Mouse (Mus musculus) macrophage (primary cell): Measurements from ENCODE around the gene Hsdl2. TPM values are rescaled to one million over a fixed set of nuclear protein-coding genes. Genes with fewer than 3 reads are reported as not detected.

ENCODE experiments used
- H3K27ac ChIP-seq: fragments of 350-480 bp; formaldehyde crosslinking; 2 replicates; pipeline ENCODE4 v1.9.0; 2021
- H3K36me3 ChIP-seq: fragments of 350-480 bp; formaldehyde crosslinking; 2 replicates; pipeline ENCODE4 v1.9.0; 2021; ENCODE audit errors: inconsistent target
- H3K4me3 ChIP-seq: fragments of 350-480 bp; formaldehyde crosslinking; 2 replicates; pipeline ENCODE4 v1.9.0; 2021; ENCODE audit errors: inconsistent target
- H3K79me2 ChIP-seq: fragments of 350-480 bp; formaldehyde crosslinking; 2 replicates; pipeline ENCODE4 v1.9.0; 2021; ENCODE audit errors: inconsistent target
- WGBS: methylation state at CpG from one replicate; pipeline ENCODE4 v1.1.7; 2026; ENCODE audit warnings: inconsistent platforms; ENCODE audit not compliant: missing documents; 5-methylcytosine and 5-hydroxymethylcytosine counted together
- polyA plus RNA-seq: library from polyadenylated mRNA; stranded (reverse); fragments of 250-400 nt; gene quantifications from 3 replicates; pipeline ENCODE4 v1.2.4, GENCODE M21; 2018; ENCODE audit warnings: inconsistent platforms

Gene Hsdl2
- polyA plus RNA-seq, 1 experiment from 2014 or later = 19.8 TPM

DNA sequence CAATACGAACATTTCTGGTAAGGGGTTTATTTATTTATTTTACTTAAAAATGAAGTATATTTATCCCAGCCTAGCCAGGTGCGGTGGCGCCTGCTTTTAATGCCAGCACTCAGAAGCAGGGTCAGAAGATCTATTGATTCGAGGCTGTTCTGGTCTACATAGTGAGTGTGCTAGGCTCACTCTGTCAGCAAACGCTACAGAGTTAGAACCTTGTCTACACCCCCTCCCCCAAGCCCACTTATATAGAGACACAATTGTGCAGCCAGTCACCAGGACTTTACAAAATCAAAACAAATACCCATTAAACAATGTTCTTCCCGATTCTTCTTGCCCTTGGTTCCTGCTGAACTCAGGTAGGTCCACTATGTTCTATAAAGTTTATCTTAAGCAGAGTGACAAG lies 823 bp downstream of the Hsdl2 start:
- H3K27ac ChIP-seq = no peak overlapping the region
- WGBS = 32% methylated on average over 6 of the region's 6 CpGs
- H3K36me3 ChIP-seq = no peaks in the 10 kb centered on the region
- H3K4me3 ChIP-seq = peak overlapping the region; percentile 85
- H3K79me2 ChIP-seq = no peaks in the 10 kb centered on the region

DNA sequence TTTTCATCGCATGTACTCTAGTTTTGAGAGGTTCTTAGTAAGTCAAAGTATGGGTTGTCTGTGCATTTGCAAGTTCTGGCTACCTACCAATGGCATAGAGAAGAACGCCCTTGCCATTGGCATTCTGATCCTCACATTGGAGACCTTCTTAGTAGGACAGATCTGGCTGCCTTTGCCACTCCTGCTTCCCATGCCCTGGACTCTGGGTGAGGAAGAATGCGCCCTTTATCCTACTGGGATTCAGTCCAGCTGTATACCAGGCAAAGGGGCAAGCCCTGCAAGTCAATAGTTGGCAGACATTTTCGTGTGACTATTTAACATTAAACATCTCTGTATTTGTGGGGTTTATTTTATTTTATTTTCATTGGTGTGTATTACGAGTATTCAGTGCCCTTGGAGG lies 3.7 kb downstream of the Hsdl2 start:
- WGBS = 87% methylated on average over 5 of the region's 5 CpGs
- Histone ChIP-seq H3K4me3 (no peak overlapping the region), H3K79me2 (no peaks in the 10 kb centered on the region), H3K36me3 (no peaks in the 10 kb centered on the region), H3K27ac (no peak overlapping the region)

DNA sequence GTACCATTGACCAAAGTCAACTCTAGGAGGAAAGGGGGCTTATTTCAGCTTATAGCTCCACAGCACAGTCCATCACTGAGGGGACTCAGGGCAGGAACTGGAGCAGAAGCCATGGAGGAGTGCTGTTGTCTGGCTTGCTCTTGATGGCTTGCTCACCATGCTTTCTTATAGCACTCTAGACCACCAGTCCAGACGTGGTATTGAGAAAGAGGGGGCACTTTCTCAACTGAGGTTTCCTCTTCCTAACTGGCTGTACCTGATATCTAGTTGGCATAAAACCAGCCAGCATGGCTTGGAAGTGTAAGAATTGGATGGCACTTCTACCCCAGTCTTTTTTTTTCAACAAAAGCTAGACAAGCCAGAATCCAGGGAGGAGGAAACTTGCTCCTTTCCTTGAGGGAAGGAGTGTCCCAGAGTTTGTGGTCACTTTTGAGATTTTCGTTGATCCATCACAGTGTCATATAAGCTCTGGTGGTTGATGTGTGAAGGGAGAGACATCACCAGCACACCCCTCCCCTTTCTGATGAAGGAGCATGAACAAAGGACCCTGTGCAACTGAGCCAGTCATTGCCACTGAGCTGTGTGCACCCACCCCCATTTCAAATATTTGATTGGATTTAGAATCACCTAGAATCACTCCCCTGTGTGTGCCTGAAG lies 6.0 kb downstream of the Hsdl2 start:
- no peaks in the 10 kb centered on the region for H3K36me3 ChIP-seq
- no peaks in the 10 kb centered on the region for H3K79me2 ChIP-seq
- H3K4me3 ChIP-seq = no peak overlapping the region
- no peak overlapping the region for H3K27ac ChIP-seq
- 70% methylated on average over 2 of the region's 2 CpGs for WGBS

DNA sequence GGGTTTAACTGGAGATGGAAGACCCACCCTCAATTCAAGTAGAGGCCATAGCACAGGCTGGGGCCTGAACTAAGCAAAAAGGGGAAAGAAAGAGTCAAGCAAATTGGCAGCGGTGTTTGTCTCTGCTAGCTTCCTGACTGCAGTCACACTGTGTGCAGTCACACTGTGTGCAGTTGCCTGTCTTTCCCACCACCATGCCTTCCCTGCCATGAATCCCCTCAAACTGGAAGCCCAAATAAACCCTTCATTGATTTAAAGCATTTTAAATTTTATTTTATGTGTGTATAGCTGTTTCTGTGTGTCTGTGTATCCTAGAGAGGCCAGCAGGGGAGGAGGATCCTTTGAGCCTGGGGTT lies 6.5 kb downstream of the Hsdl2 start:
- Histone ChIP-seq H3K27ac (no peak overlapping the region), H3K36me3 (no peaks in the 10 kb centered on the region), H3K4me3 (no peak overlapping the region), H3K79me2 (no peaks in the 10 kb centered on the region)
- 100% methylated on average over 1 of the region's 1 CpGs for WGBS

DNA sequence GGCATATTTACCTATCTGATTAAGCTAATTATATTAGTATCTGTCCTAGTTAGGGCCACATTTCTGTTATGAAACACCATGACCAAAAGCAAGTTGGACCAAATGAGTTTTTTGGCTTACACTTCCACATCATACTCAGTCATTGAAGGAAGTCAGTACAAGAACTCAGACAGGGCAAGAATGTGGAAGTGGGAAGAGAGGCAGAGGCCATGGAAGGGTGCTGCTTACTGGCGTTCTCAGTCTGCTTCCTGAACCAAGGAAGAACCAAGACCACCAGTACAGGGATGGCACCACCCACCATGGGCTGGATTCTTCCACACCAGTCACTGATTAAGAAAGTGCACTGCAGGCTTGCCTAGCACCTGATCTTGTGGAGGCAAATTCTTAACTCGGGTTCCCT lies 13.3 kb downstream of the Hsdl2 start:
- 36% methylated on average over 2 of the region's 2 CpGs for WGBS
- H3K36me3 ChIP-seq = no peaks in the 10 kb centered on the region
- no peaks in the 10 kb centered on the region for H3K79me2 ChIP-seq
- H3K4me3 ChIP-seq = no peak overlapping the region
- no peak overlapping the region for H3K27ac ChIP-seq

- Histone ChIP-seq H3K27ac (0 out of 2 replicates have a peak overlapping the region, but pooled peaks have one; percentile 21), H3K79me2 (no peaks in the 10 kb centered on the region), H3K4me3 (no peak overlapping the region), H3K36me3 (no peaks in the 10 kb centered on the region)
- 14% methylated on average over 2 of the region's 2 CpGs for WGBS
Measured at GRCm38 (mm10) chr4:59596556-59596955, 15.2 kb downstream of the Hsdl2 start.

- Histone ChIP-seq H3K36me3 (no peaks in the 10 kb centered on the region), H3K4me3 (no peak overlapping the region), H3K27ac (no peak overlapping the region), H3K79me2 (no peaks in the 10 kb centered on the region)
- 98% methylated on average over 4 of the region's 4 CpGs for WGBS
Measured at GRCm38 (mm10) chr4:59602704-59603103, 21.3 kb downstream of the Hsdl2 start.

GRCm38 (mm10) chr4:59604892-59605291 lies 23.5 kb downstream of the Hsdl2 start:
- Histone ChIP-seq H3K4me3 (no peak overlapping the region), H3K27ac (no peak overlapping the region), H3K36me3 (no peaks in the 10 kb centered on the region), H3K79me2 (no peaks in the 10 kb centered on the region)
- 76% methylated on average over 2 of the region's 3 CpGs for WGBS

- Histone ChIP-seq H3K4me3 (no peak overlapping the region), H3K36me3 (no peaks in the 10 kb centered on the region), H3K79me2 (no peaks in the 10 kb centered on the region), H3K27ac (no peak overlapping the region)
- WGBS = 96% methylated on average over 3 of the region's 3 CpGs
Measured at GRCm38 (mm10) chr4:59605501-59605900, 24.1 kb downstream of the Hsdl2 start.

DNA sequence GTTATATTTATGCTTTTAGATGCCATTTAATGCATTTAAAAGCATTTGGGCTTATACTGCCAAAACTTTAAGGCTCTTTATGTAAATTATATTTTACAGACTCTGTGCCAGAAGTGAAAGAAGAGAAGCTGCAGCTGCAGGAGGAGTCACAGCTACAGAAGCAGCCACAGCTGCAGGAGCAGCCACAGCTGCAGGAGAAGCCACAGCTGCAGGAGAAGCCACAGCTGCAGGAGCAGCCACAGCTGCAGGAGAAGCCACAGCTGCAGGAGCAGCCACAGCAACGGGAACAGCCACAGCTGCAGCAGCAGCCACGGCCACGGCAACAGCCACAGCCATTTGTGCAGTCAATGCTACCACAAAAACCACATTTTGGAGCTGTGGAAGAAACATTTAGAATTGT lies 29.0 kb downstream of the Hsdl2 start:
- Histone ChIP-seq H3K27ac (no peak overlapping the region), H3K79me2 (no peaks in the 10 kb centered on the region), H3K36me3 (no peaks in the 10 kb centered on the region), H3K4me3 (no peak overlapping the region)
- WGBS = 54% methylated on average over 3 of the region's 3 CpGs

DNA sequence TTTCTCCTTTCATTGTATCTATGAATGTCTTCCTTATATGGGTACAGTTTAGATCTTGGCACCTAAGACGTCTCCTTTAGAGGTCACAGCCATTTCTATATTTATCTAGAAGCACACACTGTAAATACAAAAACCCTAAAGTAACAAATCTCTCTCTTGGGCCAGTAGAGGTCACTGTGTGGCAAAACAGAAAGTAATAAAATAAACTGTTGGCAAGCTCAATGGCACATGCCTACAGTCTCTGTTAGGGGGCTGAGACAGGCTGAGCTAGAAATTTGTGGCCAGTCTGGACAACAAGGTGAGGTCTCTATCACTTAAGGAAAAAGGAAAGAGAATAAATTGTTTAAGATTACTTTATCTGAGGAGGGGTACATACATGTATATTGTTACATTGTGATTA lies 33.6 kb downstream of the Hsdl2 start:
- H3K79me2 ChIP-seq = no peaks in the 10 kb centered on the region
- 25% methylated on average over 1 of the region's 1 CpGs for WGBS
- H3K27ac ChIP-seq = no peak overlapping the region
- H3K4me3 ChIP-seq = no peak overlapping the region
- no peaks in the 10 kb centered on the region for H3K36me3 ChIP-seq

DNA sequence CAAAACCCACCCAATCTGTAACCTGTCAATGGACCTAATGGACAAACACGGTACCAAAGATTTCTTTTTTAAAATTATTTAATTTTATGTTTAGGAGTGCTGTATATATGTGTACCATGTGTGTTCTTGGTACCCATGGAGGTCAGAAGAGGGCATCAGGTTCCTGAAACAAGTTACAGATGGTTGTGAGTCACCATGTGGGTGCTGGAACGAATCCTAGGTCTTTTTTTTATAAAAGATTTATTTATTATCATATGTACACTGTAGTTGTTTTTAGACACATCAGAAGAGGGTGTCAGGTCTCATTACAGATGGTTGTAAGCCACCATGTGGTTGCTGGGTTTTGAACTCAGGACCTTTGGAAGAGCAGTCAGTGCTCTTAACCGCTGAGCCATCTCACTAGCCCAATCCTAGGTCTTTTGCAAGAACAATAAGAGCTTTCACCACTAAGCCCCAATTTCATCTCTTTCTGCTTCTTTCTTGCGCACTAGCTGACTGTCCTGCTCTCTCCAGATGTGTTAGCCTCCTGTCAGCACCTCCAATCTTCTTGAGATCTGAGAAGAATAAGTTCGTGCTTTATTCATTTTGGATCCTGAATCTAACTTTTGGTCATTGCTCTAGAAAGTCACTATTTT lies 38.4 kb downstream of the Hsdl2 start:
- no peaks in the 10 kb centered on the region for H3K79me2 ChIP-seq
- no peaks in the 10 kb centered on the region for H3K36me3 ChIP-seq
- H3K27ac ChIP-seq = no peak overlapping the region
- H3K4me3 ChIP-seq = no peak overlapping the region
- 85% methylated on average over 5 of the region's 5 CpGs for WGBS

GRCm38 (mm10) chr4:59625676-59625997 lies 44.3 kb downstream of the Hsdl2 start:
- 2% methylated on average over 18 of the region's 18 CpGs for WGBS
- Histone ChIP-seq H3K36me3 (no peaks in the 10 kb centered on the region), H3K27ac (no peak overlapping the region), H3K4me3 (peak overlapping the region; percentile 50), H3K79me2 (no peaks in the 10 kb centered on the region)

DNA sequence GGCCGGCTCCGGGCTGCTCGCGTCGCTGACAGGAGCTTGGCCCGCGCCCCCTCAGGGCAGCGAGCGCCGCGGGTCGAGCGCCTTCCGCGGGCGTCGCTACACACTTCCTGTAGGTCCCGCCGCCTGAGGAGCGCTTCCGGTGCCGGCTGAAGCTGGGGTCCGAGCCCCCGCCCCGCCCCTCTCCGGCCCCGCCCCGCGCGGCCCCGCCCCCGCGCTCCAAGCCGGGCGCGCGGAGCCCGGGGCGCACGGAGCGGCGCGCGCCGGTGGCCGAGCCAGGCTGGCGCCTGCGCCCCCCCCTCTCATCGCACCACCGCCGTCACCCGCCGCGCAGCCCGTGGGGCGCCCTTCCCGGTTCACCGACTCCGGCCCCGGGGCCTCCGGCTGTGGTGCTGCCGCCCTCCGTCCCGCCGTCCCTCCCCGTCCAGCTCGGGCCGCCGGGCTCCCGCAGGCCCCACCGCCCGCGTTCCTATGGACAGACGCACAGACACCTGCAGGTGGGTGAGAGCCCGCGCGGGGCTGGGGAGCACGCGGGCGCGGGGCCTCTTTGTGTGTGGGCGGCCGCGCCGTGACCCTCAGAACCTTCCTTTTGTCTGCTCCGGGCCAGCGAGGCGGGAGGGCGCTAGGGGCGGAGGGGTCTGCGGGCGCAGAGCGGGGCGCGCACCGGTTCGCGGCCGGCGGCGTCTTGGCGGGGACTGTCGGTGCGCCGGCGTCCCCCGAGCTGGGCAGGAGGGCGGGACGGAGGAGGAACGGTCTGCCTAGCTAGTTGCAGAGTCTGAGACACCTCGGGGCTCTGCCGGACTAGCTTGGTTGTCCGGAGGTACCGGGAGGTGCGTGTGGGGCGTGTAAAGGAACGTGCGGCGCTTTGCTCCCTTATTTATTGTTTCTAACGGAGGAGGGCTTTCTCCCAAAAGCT lies 44.9 kb downstream of the Hsdl2 start, which contains the start of gene E130308A19Rik:
TSS of gene E130308A19Rik (plus strand) at position 214 of the 913 bp plus-strand sequence.
- no peaks in the 10 kb centered on the region for H3K36me3 ChIP-seq
- H3K79me2 ChIP-seq = no peaks in the 10 kb centered on the region
- H3K4me3 ChIP-seq = peak within 1 kb of the TSS; percentile 50
- under 1% methylated on average over 103 of the region's 120 CpGs for whole genome bisulfite sequencing
- H3K27ac ChIP-seq = no peak within 1 kb of the TSS

DNA sequence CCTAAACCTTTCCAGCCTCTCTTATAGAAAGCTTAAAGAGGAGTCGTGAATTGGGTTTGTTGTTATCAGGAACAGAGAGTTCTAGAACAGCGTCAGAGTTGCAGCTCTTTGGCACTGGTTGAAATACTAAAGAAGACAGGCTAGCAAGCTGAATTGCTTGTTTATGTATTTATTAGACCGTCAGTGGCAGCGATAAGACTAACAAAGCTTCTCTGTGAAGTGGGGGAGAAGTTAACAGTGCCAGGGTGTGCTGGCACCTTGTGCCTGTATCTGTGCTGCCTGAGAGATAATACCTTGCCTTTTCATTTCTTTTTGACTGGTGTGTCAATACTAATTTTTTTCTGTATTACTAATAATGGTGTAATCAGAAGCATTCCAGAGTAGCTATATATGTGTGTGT lies 46.9 kb downstream of the Hsdl2 start:
- Histone ChIP-seq H3K4me3 (no peak overlapping the region), H3K27ac (no peak overlapping the region), H3K36me3 (no peaks in the 10 kb centered on the region), H3K79me2 (no peaks in the 10 kb centered on the region)
- 95% methylated on average over 4 of the region's 4 CpGs for WGBS
